Mouse (Mus musculus): ENCODE results near the gene C1qb. TPM values are rescaled to one million over a fixed set of nuclear protein-coding genes. Genes with fewer than 3 reads are reported as not detected.
A peak's percentile ranks its signal among the peaks of the same experiment; 100 is the strongest.

Gene C1qb
- polyA plus RNA-seq, 1 experiment: 395 TPM

DNA sequence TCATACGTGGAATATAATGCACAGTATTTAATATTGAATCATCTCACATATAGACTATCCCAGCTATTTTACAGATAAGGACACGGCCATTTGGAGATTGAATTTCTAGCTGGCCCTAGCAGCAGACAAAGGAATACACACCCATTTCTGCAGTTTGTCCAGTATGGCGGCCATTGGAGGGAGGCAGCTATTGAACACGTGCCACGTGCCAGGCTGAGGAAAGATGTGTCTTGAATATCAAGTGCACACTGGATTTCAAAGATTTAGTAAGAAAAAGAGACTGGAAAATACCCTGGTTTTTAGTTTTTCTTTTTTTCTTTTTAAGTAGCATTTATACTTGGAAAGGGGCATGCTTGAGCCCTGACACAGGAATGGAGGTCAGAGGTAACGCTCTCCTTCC is 38.8 kb downstream of the C1qb start:
- Histone ChIP-seq H3K4me1 (replicated peaks; ENCODE audit: control insufficient read depth, insufficient read depth, low read length) (peaks cover 1% of the 10 kb centered on the region; the same call in 1 of the 2 replicates), H3K27me3 (ENCODE audit: control insufficient read depth, insufficient read depth, low read length) (no peaks in the 10 kb centered on the region), H3K36me3 (ENCODE audit: control insufficient read depth, insufficient read depth, low read length) (no peaks in the 10 kb centered on the region), H3K27ac (ENCODE audit: control insufficient read depth, insufficient read depth, low read length) (no peak overlapping the region), H3K4me3 (ENCODE audit: control insufficient read depth, insufficient read depth, low read length) (no peak overlapping the region)
- no peak for TF ChIP-seq POLR2A (IDR thresholded peaks at IDR 0.05; ENCODE audit: control insufficient read depth, extremely low read depth, insufficient read depth, low read length, poor library complexity)
- TF ChIP-seq CTCF (IDR thresholded peaks at IDR 0.05; ENCODE audit: borderline replicate concordance, control insufficient read depth, extremely low read depth, insufficient read depth, low read length, poor library complexity): no peak
- 95% methylated on average over 6 of the region's 6 CpGs for WGBS
- DNase-seq: no peak

DNA sequence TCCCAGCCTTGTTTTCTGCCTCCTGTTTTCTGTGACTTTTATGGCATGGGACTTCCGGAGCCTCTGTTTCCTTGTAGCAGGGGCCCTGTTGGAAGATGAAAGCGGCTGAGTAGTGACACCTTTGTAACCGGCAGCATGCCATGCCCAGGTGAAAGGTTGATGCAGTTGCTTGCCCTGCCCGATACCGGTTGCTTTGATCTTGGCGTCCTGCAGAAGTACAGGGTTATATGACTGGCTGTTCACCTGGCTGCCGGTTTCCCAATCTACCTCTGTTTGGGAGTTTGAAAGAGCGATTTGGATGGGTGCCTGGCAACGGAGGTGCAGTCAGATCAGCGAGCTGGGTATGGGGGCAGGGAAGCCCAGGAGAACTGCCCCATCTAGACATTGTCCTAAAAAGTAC is 43.2 kb downstream of the C1qb start:
- DNase-seq: no peak
- TF ChIP-seq CTCF (IDR thresholded peaks at IDR 0.05; ENCODE audit: borderline replicate concordance, control insufficient read depth, extremely low read depth, insufficient read depth, low read length, poor library complexity) (no peak), POLR2A (IDR thresholded peaks at IDR 0.05; ENCODE audit: control insufficient read depth, extremely low read depth, insufficient read depth, low read length, poor library complexity) (no peak)
- Histone ChIP-seq H3K4me3 (ENCODE audit: control insufficient read depth, insufficient read depth, low read length) (no peak overlapping the region), H3K4me1 (replicated peaks; ENCODE audit: control insufficient read depth, insufficient read depth, low read length) (peaks cover 8% of the 10 kb centered on the region), H3K36me3 (ENCODE audit: control insufficient read depth, insufficient read depth, low read length) (no peaks in the 10 kb centered on the region), H3K27me3 (ENCODE audit: control insufficient read depth, insufficient read depth, low read length) (no peaks in the 10 kb centered on the region), H3K27ac (ENCODE audit: control insufficient read depth, insufficient read depth, low read length) (no peak overlapping the region)
- 92% methylated on average over 10 of the region's 10 CpGs for WGBS

DNA sequence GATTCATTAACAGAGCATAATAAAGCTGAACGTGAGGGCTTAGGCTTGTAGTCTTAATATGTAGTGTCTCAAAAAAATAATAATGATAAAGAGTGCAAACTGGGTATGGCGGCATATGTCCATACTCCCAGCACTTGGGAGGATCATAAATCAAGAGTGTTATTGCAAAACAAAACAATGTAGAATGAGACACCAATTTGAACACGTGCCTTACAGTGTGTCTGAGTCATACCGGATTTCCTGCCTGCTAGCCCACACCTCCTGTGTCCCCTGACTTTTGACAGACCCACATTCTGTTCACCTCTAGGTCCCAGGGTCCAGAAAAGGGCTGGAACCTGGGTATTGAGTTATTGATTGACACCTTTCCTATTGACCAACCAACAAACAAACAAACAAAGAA is 44.0 kb downstream of the C1qb start:
- TF ChIP-seq CTCF (IDR thresholded peaks at IDR 0.05; ENCODE audit: borderline replicate concordance, control insufficient read depth, extremely low read depth, insufficient read depth, low read length, poor library complexity) (no peak), POLR2A (IDR thresholded peaks at IDR 0.05; ENCODE audit: control insufficient read depth, extremely low read depth, insufficient read depth, low read length, poor library complexity) (no peak)
- no peaks in the 10 kb centered on the region for H3K27me3 ChIP-seq (ENCODE audit: control insufficient read depth, insufficient read depth, low read length)
- no peaks in the 10 kb centered on the region for H3K36me3 ChIP-seq (ENCODE audit: control insufficient read depth, insufficient read depth, low read length)
- peaks cover 8% of the 10 kb centered on the region for H3K4me1 ChIP-seq (replicated peaks; ENCODE audit: control insufficient read depth, insufficient read depth, low read length)
- H3K4me3 ChIP-seq (ENCODE audit: control insufficient read depth, insufficient read depth, low read length): no peak overlapping the region
- WGBS: 30% methylated on average over 4 of the region's 4 CpGs
- no peak for DNase-seq
- no peak overlapping the region for H3K27ac ChIP-seq (ENCODE audit: control insufficient read depth, insufficient read depth, low read length)

DNA sequence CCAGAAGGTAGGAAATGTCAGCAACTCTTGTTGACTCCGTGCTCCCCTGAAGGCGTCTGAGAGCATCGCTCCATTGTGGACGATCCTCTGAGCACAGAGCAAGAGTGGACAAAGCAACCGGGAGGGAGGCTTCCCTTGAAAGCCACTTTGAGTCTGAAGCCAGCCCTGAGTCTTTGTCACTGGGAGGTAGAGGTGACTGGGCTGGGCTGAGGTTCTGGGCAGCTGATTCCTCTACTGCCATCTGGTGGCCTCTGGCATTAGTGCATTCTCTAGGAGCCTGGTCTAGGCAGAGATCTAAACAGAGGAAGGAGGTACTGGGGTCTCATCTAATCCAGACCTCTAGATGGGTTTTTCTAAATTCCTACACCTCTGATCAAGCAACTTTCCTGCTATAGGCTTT is 44.9 kb downstream of the C1qb start:
- H3K36me3 ChIP-seq (ENCODE audit: control insufficient read depth, insufficient read depth, low read length): no peaks in the 10 kb centered on the region
- no peak overlapping the region for H3K4me3 ChIP-seq (ENCODE audit: control insufficient read depth, insufficient read depth, low read length)
- peak; percentile 83 for DNase-seq
- H3K4me1 ChIP-seq (replicated peaks; ENCODE audit: control insufficient read depth, insufficient read depth, low read length): peaks cover 14% of the 10 kb centered on the region
- H3K27ac ChIP-seq (ENCODE audit: control insufficient read depth, insufficient read depth, low read length): no peak overlapping the region
- peak; percentile 61; the same call in 1 of the 2 replicates for TF ChIP-seq CTCF (IDR thresholded peaks at IDR 0.05; ENCODE audit: borderline replicate concordance, control insufficient read depth, extremely low read depth, insufficient read depth, low read length, poor library complexity)
- no peak for TF ChIP-seq POLR2A (IDR thresholded peaks at IDR 0.05; ENCODE audit: control insufficient read depth, extremely low read depth, insufficient read depth, low read length, poor library complexity)
- 19% methylated on average over 5 of the region's 5 CpGs for WGBS
- no peaks in the 10 kb centered on the region for H3K27me3 ChIP-seq (ENCODE audit: control insufficient read depth, insufficient read depth, low read length)

DNA sequence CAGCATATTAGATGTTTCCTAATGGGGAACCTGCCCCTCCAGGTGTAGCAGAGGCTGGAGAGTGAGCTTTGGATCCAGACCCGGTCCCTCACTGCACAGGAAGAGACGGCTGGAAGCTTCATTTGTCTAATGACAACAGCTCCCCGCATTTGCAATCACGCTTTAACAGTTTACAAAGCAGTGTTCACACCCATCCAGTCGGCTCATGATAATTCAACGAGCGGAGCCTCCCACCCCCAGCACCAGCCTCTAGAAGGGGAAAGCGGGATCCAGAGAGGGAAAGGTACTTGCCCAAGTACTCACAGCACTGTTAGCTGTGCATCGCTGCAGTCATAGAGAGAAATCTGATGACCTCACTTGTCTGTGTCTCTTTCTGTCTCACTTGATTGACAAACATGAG is 47.5 kb downstream of the C1qb start:
- H3K36me3 ChIP-seq (ENCODE audit: control insufficient read depth, insufficient read depth, low read length): no peaks in the 10 kb centered on the region
- 94% methylated on average over 9 of the region's 9 CpGs for WGBS
- no peak overlapping the region for H3K27ac ChIP-seq (ENCODE audit: control insufficient read depth, insufficient read depth, low read length)
- peaks cover 31% of the 10 kb centered on the region for H3K4me1 ChIP-seq (replicated peaks; ENCODE audit: control insufficient read depth, insufficient read depth, low read length)
- no peak for TF ChIP-seq CTCF (IDR thresholded peaks at IDR 0.05; ENCODE audit: borderline replicate concordance, control insufficient read depth, extremely low read depth, insufficient read depth, low read length, poor library complexity)
- no peak for TF ChIP-seq POLR2A (IDR thresholded peaks at IDR 0.05; ENCODE audit: control insufficient read depth, extremely low read depth, insufficient read depth, low read length, poor library complexity)
- no peak for DNase-seq
- H3K4me3 ChIP-seq (ENCODE audit: control insufficient read depth, insufficient read depth, low read length): no peak overlapping the region
- H3K27me3 ChIP-seq (ENCODE audit: control insufficient read depth, insufficient read depth, low read length): no peaks in the 10 kb centered on the region

DNA sequence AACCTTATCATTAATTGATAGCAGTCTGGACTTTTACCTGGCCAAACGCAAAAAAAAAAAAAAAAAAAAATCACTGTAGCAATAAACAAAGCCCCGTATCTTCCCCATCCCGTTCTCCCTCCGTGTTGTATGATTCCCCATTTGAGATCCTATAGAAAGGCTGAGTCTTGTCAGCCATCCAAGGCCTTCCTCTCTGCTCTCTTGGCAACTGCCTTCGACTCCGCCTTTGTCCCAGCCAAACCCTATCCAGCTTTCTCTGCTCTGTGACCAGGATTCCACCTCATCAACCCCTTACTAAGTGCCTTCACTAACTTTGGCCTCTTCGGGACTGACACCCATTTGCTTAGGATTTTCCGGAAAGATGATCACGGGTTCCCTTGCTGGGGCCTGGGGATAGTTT is 48.0 kb downstream of the C1qb start:
- 93% methylated on average over 9 of the region's 9 CpGs for WGBS
- H3K27ac ChIP-seq (ENCODE audit: control insufficient read depth, insufficient read depth, low read length): no peak overlapping the region
- H3K36me3 ChIP-seq (ENCODE audit: control insufficient read depth, insufficient read depth, low read length): no peaks in the 10 kb centered on the region
- peaks cover 33% of the 10 kb centered on the region for H3K4me1 ChIP-seq (replicated peaks; ENCODE audit: control insufficient read depth, insufficient read depth, low read length)
- TF ChIP-seq CTCF (IDR thresholded peaks at IDR 0.05; ENCODE audit: borderline replicate concordance, control insufficient read depth, extremely low read depth, insufficient read depth, low read length, poor library complexity) (no peak), POLR2A (IDR thresholded peaks at IDR 0.05; ENCODE audit: control insufficient read depth, extremely low read depth, insufficient read depth, low read length, poor library complexity) (no peak)
- no peaks in the 10 kb centered on the region for H3K27me3 ChIP-seq (ENCODE audit: control insufficient read depth, insufficient read depth, low read length)
- DNase-seq: no peak
- no peak overlapping the region for H3K4me3 ChIP-seq (ENCODE audit: control insufficient read depth, insufficient read depth, low read length)

DNA sequence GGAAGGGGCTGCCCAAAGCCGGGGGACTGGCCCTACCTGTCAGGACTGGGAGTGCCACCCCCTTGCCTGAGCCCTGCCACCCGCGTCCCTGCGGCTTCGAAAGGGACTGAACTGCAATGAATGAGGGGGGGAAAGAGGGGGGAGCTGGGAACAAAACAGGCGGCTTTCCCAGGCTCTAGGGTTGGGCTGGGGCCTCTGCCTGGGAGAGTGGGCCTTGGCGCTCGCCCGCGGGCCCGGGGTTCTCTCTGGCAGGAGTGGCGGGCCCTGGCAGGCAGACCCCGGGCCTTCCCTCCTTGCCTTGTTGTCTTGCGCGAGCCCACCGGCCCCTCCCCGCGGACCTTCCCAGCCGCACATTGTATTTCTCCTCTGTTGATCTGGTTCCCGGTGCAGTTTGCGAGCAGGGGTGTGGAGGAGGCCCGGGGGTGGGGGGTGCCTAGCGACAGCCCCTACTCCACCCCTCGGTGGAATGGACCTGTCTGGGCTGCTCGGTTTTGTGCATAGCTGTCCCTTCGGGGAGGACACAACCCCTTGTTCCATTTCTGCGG is 49.5 kb downstream of the C1qb start:
- Histone ChIP-seq H3K27me3 (ENCODE audit: control insufficient read depth, insufficient read depth, low read length) (no peaks in the 10 kb centered on the region), H3K27ac (ENCODE audit: control insufficient read depth, insufficient read depth, low read length) (no peak overlapping the region), H3K4me1 (replicated peaks; ENCODE audit: control insufficient read depth, insufficient read depth, low read length) (peaks cover 44% of the 10 kb centered on the region), H3K36me3 (ENCODE audit: control insufficient read depth, insufficient read depth, low read length) (no peaks in the 10 kb centered on the region), H3K4me3 (ENCODE audit: control insufficient read depth, insufficient read depth, low read length) (peak overlapping the region; percentile 44)
- DNase-seq: no peak
- WGBS: 6% methylated on average over 27 of the region's 27 CpGs
- TF ChIP-seq CTCF (IDR thresholded peaks at IDR 0.05; ENCODE audit: borderline replicate concordance, control insufficient read depth, extremely low read depth, insufficient read depth, low read length, poor library complexity) (no peak), POLR2A (IDR thresholded peaks at IDR 0.05; ENCODE audit: control insufficient read depth, extremely low read depth, insufficient read depth, low read length, poor library complexity) (no peak)
